Mouse (Mus musculus) granulocyte monocyte progenitor cell, adult 5-6 weeks (primary cell): Measurements from ENCODE around the gene Olfr1046. TPM values are rescaled to one million over a fixed set of nuclear protein-coding genes. Genes with fewer than 3 reads are reported as not detected.
"Not testable (repeated sequence)": the region's sequence is repeated elsewhere in the genome, so short reads cannot be mapped to it uniquely, and the experiment has no call there.

ENCODE experiments used
- ATAC-seq: replicated peaks from 2 replicates; pipeline ENCODE4 v1.8.0; 2016; ENCODE audit warnings: mild to moderate bottlenecking, moderate TSS enrichment, inconsistent platforms; ENCODE audit not compliant: poor library complexity, severe bottlenecking
- total RNA-seq, 2 experiments: library from RNA; stranded (forward) in 1 of 2; stranded (reverse) in 1 of 2; fragments of 200-712, 200-1000 nt in 1 of 2; fragments of >200 nt in 1 of 2; fragmentation: Nextera tagmentation in 1 of 2; gene quantifications; 2 replicates each; pipeline ENCODE4 v1.2.3; 2014 to 2017

The Olfr1046 gene
- total RNA-seq (2014; fragmentation: Nextera tagmentation) (not detected in 2 replicates), total RNA-seq (2017) (not detected in 2 replicates)

DNA sequence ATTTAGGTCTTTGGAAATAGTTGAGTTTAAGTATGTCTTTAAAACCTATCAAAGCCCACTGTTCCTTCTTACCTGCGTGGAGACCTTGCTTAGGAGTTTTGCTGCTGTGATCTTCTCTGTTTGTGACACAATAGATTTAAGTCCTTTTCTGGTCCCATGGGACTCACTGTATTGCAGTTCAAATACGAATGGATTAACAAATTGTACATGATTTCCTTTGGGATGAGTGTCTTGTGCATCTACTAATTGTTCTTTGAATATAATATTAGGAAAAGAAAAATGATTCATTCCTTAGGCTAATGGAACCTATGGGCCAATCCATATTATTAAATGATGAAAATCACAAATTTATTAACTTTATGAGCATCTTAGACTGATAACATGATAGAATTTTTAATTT lies at the start of gene Olfr1046:
Gene Olfr1046, minus strand, starts transcription at position 101 of the 400 bp plus-strand sequence.
- ATAC-seq, result no peak

DNA sequence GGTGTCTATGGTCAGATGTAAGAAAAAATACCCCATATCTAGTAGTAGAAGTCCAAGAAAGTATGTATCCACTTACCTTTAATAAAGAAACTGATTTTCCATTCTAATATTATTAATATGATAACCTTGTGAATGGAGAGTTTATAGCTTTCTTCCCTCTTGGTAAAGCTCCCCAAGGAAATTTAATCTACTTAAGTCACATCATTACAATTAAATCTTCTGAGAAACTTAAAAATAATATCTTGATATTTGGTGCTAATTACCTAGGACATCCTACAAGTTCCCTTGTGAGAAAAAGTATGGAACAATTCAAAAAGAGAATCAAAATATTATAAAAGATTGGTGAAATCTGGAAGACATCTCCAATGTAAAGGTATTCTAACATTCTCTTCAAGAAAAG lies 39.1 kb upstream of the Olfr1046 start, which contains the start of gene Olfr1049:
Gene Olfr1049, minus strand, starts transcription at position 101 of the 400 bp plus-strand sequence.
- not testable (repeated sequence) for ATAC-seq

DNA sequence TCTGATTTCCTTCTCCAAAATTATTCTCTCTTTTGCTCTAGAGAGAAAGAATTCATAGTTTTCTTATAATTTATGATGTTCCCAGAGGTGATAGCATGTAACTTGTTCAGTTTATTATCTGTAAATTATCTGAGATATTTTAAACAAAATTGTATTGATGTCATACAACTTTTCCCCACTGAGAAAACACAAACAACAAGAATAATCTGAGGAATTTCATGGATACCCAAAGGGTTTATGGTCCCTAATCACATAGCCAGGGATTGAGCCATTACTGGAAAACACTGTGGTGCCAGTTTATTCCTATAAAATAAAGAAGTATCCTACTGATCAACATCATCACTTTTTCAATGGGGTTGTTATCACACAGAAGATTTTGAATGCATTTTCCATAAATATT lies 21.1 kb upstream of the Olfr1046 start, which contains the start of gene Olfr1048:
Gene Olfr1048, minus strand, starts transcription at position 101 of the 400 bp plus-strand sequence.
- ATAC-seq, result no peak

DNA sequence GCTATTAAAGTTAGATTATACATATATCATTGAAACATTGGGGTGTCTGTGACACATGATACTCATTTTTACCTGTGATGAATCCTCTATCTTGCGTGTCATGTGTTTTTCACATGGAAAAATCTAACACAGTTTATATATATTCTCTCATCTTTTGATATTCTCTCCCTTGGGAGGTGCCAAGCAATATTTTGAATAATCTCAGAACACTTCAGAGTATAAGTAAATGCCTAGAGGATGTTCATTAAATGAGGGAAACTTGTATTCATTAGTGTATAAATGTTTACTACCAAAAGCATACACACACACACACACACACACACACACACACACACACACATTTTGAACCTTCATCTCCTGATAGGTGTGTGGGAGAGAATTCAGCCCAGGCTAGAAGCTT lies 12.2 kb upstream of the Olfr1046 start, which contains the start of gene Olfr1047:
Gene Olfr1047, minus strand, starts transcription at position 101 of the 400 bp plus-strand sequence.
- ATAC-seq, result no peak

DNA sequence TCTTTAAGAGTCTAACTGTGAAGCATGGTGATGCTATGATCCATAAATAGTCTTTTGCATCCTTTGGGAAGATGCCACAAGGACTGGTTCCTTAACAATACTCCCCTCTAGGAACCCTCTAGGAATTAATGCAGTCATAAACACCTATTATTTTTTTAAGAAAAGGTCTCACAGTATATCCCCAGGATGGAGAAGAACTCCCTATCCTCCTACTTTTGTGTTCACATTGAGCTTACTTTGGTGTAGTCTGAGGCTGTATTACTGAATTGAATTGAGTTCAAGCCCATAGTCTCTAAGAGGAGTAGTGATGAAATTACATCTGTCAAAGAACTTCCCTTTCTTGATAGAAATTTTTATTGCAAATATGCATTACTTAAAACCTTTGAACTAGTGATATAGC lies 16.2 kb downstream of the Olfr1046 start, which contains the start of gene Olfr1045:
Gene Olfr1045, minus strand, starts transcription at position 101 of the 400 bp plus-strand sequence.
- ATAC-seq, result no peak

DNA sequence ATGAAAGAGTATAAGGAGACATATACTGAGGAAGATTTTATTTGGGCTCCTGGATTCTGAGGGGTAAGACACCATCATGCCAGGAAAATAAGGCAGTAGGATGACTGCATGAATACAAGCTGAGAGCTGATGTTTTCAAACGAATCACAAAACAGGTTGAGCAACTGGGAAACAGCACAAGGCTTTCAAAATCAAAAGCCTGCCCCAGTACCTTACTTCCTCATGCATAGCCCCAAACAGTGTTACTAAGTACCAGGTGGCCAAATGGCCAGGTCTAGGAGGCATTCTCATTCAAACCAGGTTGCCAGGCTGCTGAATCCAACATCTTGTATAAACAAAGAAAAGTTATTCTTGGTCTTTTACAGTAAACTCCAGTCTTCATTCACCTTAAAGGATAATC lies 23.3 kb downstream of the Olfr1046 start:
- no peak for ATAC-seq

DNA sequence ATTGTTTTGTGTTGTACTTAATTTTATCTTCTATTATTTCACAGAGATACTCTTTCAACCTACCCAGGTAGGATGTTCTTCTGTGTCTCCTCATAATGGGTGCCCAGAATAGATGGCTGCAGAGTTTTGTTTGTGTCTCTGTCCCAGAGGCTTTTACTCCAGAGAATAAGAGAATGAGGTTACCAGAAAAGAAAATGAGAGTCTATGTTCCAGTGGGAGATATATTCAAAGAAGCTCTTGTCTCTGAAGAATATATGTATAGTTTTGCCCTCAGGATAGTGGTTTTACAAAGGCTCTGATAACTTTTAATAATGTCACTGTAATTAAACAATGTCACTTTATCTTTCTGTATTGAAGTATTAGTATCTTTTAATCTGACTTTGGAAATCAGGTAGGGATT lies 33.5 kb downstream of the Olfr1046 start, which contains the start of gene Olfr52:
Gene Olfr52, minus strand, starts transcription at position 101 of the 400 bp plus-strand sequence.
- no peak for ATAC-seq

DNA sequence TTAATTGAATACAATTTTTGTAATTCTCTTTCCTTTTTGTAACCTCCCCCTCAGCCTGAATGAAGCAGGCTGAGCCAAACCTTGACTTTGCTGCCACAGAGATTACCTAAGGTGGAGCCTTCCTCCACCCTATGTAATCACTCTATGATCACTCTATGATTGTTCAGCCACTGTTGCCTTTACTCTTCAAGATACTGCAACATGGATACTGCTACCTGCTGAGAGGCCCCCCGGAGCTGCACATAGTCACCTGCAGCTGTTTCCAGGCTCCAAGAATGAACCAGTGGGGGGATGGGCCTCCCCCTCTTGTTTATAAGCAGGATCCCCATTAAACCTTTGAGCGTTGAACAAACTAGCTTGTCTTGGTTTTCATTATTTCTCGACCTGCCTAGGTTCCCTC lies 39.2 kb downstream of the Olfr1046 start:
- no peak for ATAC-seq

DNA sequence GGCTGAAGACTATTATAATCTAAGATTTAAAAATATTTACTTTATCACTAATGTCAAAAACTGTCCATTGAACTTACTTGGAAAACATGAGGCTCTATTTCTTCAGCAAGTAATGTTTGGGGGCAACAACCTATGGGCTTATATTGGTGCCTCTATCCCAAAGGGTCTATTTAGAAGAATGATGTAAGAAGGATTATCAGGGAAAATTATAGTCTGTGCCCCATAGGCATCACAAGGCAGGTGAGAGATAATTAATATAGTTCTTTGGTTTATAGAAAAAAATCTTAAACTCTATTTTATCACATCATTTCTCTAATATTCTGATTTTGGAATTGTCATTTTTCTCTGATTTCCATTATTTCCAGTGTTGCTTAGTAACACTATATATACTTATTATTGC lies 41.4 kb downstream of the Olfr1046 start, which contains the start of gene Olfr1044:
Gene Olfr1044, minus strand, starts transcription at position 101 of the 400 bp plus-strand sequence.
- ATAC-seq, result no peak

DNA sequence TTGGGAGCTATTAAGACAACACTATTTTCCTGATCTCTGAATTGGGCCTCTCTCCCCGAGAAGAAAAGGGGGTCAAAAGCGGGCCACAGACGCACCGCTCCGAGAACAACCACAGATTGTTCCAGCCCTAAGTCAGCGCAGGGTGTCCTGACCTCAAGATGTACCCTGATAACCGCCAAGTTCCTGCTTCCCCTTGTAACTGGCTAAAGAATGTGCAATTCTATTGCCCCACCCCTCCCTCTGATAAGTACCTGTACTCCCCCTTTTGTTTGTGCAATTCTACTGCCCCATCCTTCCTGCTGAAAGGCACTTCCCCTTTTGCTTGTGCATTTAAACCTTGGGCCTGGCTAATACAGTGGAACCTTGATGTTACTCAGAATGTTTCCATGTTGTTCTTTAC lies 43.7 kb downstream of the Olfr1046 start:
- peak; percentile 93 for ATAC-seq

DNA sequence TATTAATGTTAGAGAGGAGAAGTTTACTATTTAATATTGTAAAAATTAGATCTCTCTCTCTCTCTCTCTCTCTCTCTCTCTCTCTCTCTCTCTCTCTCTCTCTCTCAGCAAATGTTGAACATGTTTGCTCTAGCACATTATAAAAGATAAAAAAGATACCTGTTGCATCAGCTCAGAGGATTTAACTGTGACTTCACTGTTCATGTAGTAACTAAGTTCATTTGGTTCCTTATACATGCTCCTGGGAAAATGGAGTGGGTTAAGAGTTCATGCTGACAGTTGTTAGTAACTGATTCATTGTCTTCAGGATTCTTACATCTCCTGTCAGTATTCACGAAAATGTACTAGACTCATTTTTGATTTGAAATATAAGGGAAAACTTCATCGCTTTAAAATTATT lies 51.7 kb downstream of the Olfr1046 start, which contains the start of gene Olfr1043:
Gene Olfr1043, minus strand, starts transcription at position 101 of the 400 bp plus-strand sequence.
- ATAC-seq, result no peak

Other genes starting within 250 kb of the Olfr1046 start
- not detected in 2 replicates for gene Olfr1029, start 245.4 kb downstream of the Olfr1046 start, total RNA-seq (2014; fragmentation: Nextera tagmentation)
- not detected in 2 replicates for gene Olfr1029, start 245.4 kb downstream of the Olfr1046 start, total RNA-seq (2017)
- gene Olfr1030, start 240.0 kb downstream of the Olfr1046 start, total RNA-seq (2014; fragmentation: Nextera tagmentation), result not detected in 2 replicates
- gene Olfr1030, start 240.0 kb downstream of the Olfr1046 start, total RNA-seq (2017), result not detected in 2 replicates
- gene Olfr1031, start 229.0 kb downstream of the Olfr1046 start, total RNA-seq (2014; fragmentation: Nextera tagmentation), result not detected in 2 replicates
- not detected in 2 replicates for gene Olfr1031, start 229.0 kb downstream of the Olfr1046 start, total RNA-seq (2017)
- gene Olfr1032, start 213.8 kb downstream of the Olfr1046 start, total RNA-seq (2014; fragmentation: Nextera tagmentation), result not detected in 2 replicates
- gene Olfr1032, start 213.8 kb downstream of the Olfr1046 start, total RNA-seq (2017), result not detected in 2 replicates
- 0.71 TPM in 1 of 2 replicates, not detected in the other for gene Olfr1033, start 198.7 kb downstream of the Olfr1046 start, total RNA-seq (2014; fragmentation: Nextera tagmentation)
- gene Olfr1033, start 198.7 kb downstream of the Olfr1046 start, total RNA-seq (2017), result not detected in 2 replicates
- not detected in 2 replicates for gene Olfr1034, start 173.5 kb downstream of the Olfr1046 start, total RNA-seq (2014; fragmentation: Nextera tagmentation)
- gene Olfr1034, start 173.5 kb downstream of the Olfr1046 start, total RNA-seq (2017), result not detected in 2 replicates
- gene Olfr1036, start 145.3 kb downstream of the Olfr1046 start, total RNA-seq (2014; fragmentation: Nextera tagmentation), result not detected in 2 replicates
- not detected in 2 replicates for gene Olfr1036, start 145.3 kb downstream of the Olfr1046 start, total RNA-seq (2017)
- gene Olfr1037, start 131.9 kb downstream of the Olfr1046 start, total RNA-seq (2014; fragmentation: Nextera tagmentation), result not detected in 2 replicates
- gene Olfr1037, start 131.9 kb downstream of the Olfr1046 start, total RNA-seq (2017), result not detected in 2 replicates
- not detected in 2 replicates for gene Olfr1039, start 83.4 kb downstream of the Olfr1046 start, total RNA-seq (2014; fragmentation: Nextera tagmentation)
- not detected in 2 replicates for gene Olfr1039, start 83.4 kb downstream of the Olfr1046 start, total RNA-seq (2017)
- not detected in 2 replicates for gene Olfr1040, start 72.6 kb downstream of the Olfr1046 start, total RNA-seq (2014; fragmentation: Nextera tagmentation)
- not detected in 2 replicates for gene Olfr1040, start 72.6 kb downstream of the Olfr1046 start, total RNA-seq (2017)
- gene Olfr1042, start 57.5 kb downstream of the Olfr1046 start, total RNA-seq (2014; fragmentation: Nextera tagmentation), result not detected in 2 replicates
- gene Olfr1042, start 57.5 kb downstream of the Olfr1046 start, total RNA-seq (2017), result not detected in 2 replicates
- not detected in 2 replicates for gene Olfr1043, start 51.8 kb downstream of the Olfr1046 start, total RNA-seq (2014; fragmentation: Nextera tagmentation)
- not detected in 2 replicates for gene Olfr1043, start 51.8 kb downstream of the Olfr1046 start, total RNA-seq (2017)
- not detected in 2 replicates for gene Olfr1044, start 41.5 kb downstream of the Olfr1046 start, total RNA-seq (2014; fragmentation: Nextera tagmentation)
- not detected in 2 replicates for gene Olfr1044, start 41.5 kb downstream of the Olfr1046 start, total RNA-seq (2017)
- not detected in 2 replicates for gene Olfr52, start 33.6 kb downstream of the Olfr1046 start, total RNA-seq (2014; fragmentation: Nextera tagmentation)
- not detected in 2 replicates for gene Olfr52, start 33.6 kb downstream of the Olfr1046 start, total RNA-seq (2017)
- gene Olfr1045, start 16.3 kb downstream of the Olfr1046 start, total RNA-seq (2014; fragmentation: Nextera tagmentation), result not detected in 2 replicates
- not detected in 2 replicates for gene Olfr1045, start 16.3 kb downstream of the Olfr1046 start, total RNA-seq (2017)
- gene Olfr1047, start 12.1 kb upstream of the Olfr1046 start, total RNA-seq (2014; fragmentation: Nextera tagmentation), result not detected in 2 replicates
- gene Olfr1047, start 12.1 kb upstream of the Olfr1046 start, total RNA-seq (2017), result not detected in 2 replicates
- not detected in 2 replicates for gene Olfr1048, start 21.0 kb upstream of the Olfr1046 start, total RNA-seq (2014; fragmentation: Nextera tagmentation)
- not detected in 2 replicates for gene Olfr1048, start 21.0 kb upstream of the Olfr1046 start, total RNA-seq (2017)
- not detected in 2 replicates for gene Olfr1049, start 39.0 kb upstream of the Olfr1046 start, total RNA-seq (2014; fragmentation: Nextera tagmentation)
- not detected in 2 replicates for gene Olfr1049, start 39.0 kb upstream of the Olfr1046 start, total RNA-seq (2017)
- gene Olfr1051, start 59.8 kb upstream of the Olfr1046 start, total RNA-seq (2014; fragmentation: Nextera tagmentation), result not detected in 2 replicates
- not detected in 2 replicates for gene Olfr1051, start 59.8 kb upstream of the Olfr1046 start, total RNA-seq (2017)
- not detected in 2 replicates for gene Olfr1052, start 73.1 kb upstream of the Olfr1046 start, total RNA-seq (2014; fragmentation: Nextera tagmentation)
- not detected in 2 replicates for gene Olfr1052, start 73.1 kb upstream of the Olfr1046 start, total RNA-seq (2017)
- not detected in 2 replicates for gene Olfr1053, start 96.0 kb upstream of the Olfr1046 start, total RNA-seq (2014; fragmentation: Nextera tagmentation)
- not detected in 2 replicates for gene Olfr1053, start 96.0 kb upstream of the Olfr1046 start, total RNA-seq (2017)
- gene Olfr1054, start 116.1 kb upstream of the Olfr1046 start, total RNA-seq (2014; fragmentation: Nextera tagmentation), result not detected in 2 replicates
- not detected in 2 replicates for gene Olfr1054, start 116.1 kb upstream of the Olfr1046 start, total RNA-seq (2017)
- gene Olfr1055, start 131.0 kb upstream of the Olfr1046 start, total RNA-seq (2014; fragmentation: Nextera tagmentation), result not detected in 2 replicates
- not detected in 2 replicates for gene Olfr1055, start 131.0 kb upstream of the Olfr1046 start, total RNA-seq (2017)
- not detected in 2 replicates for gene Olfr1056, start 143.2 kb upstream of the Olfr1046 start, total RNA-seq (2014; fragmentation: Nextera tagmentation)
- gene Olfr1056, start 143.2 kb upstream of the Olfr1046 start, total RNA-seq (2017), result not detected in 2 replicates
- gene Olfr1057, start 159.1 kb upstream of the Olfr1046 start, total RNA-seq (2014; fragmentation: Nextera tagmentation), result not detected in 2 replicates
- not detected in 2 replicates for gene Olfr1057, start 159.1 kb upstream of the Olfr1046 start, total RNA-seq (2017)
- not detected in 2 replicates for gene Olfr1058, start 169.2 kb upstream of the Olfr1046 start, total RNA-seq (2014; fragmentation: Nextera tagmentation)
- not detected in 2 replicates for gene Olfr1058, start 169.2 kb upstream of the Olfr1046 start, total RNA-seq (2017)
- gene Olfr1061, start 194.7 kb upstream of the Olfr1046 start, total RNA-seq (2014; fragmentation: Nextera tagmentation), result not detected in 2 replicates
- not detected in 2 replicates for gene Olfr1061, start 194.7 kb upstream of the Olfr1046 start, total RNA-seq (2017)
- gene Olfr1062, start 207.4 kb upstream of the Olfr1046 start, total RNA-seq (2014; fragmentation: Nextera tagmentation), result not detected in 2 replicates
- not detected in 2 replicates for gene Olfr1062, start 207.4 kb upstream of the Olfr1046 start, total RNA-seq (2017)
- not detected in 2 replicates for gene Olfr1065, start 231.3 kb upstream of the Olfr1046 start, total RNA-seq (2014; fragmentation: Nextera tagmentation)
- not detected in 2 replicates for gene Olfr1065, start 231.3 kb upstream of the Olfr1046 start, total RNA-seq (2017)
- not detected in 2 replicates for gene Olfr1066, start 237.0 kb upstream of the Olfr1046 start, total RNA-seq (2014; fragmentation: Nextera tagmentation)
- not detected in 2 replicates for gene Olfr1066, start 237.0 kb upstream of the Olfr1046 start, total RNA-seq (2017)